Mouse (Mus musculus): ENCODE measurements around the gene Gm30737.
"Not testable (repeated sequence)": the region's sequence is repeated elsewhere in the genome, so short reads cannot be mapped to it uniquely, and the experiment has no call there.

Gm30737 gene

GRCm38 (mm10) chrY:14400410-14400809 is at the start of gene Gm30737:
TSS of gene Gm30737 (plus strand) at chrY:14400710.
- DNase-seq (ENCODE audit: low read depth, low spot score) = not testable (repeated sequence)
